Mouse (Mus musculus) liver, adult (tissue): ENCODE results near the gene Me3.

Experiments
- GATA4 ChIP-seq: IDR thresholded peaks from 2 replicates; pipeline ENCODE4 v1.6.1; 2014; ENCODE audit warnings: mild to moderate bottlenecking, low read length; ENCODE audit not compliant: insufficient replicate concordance

The Me3 gene

DNA sequence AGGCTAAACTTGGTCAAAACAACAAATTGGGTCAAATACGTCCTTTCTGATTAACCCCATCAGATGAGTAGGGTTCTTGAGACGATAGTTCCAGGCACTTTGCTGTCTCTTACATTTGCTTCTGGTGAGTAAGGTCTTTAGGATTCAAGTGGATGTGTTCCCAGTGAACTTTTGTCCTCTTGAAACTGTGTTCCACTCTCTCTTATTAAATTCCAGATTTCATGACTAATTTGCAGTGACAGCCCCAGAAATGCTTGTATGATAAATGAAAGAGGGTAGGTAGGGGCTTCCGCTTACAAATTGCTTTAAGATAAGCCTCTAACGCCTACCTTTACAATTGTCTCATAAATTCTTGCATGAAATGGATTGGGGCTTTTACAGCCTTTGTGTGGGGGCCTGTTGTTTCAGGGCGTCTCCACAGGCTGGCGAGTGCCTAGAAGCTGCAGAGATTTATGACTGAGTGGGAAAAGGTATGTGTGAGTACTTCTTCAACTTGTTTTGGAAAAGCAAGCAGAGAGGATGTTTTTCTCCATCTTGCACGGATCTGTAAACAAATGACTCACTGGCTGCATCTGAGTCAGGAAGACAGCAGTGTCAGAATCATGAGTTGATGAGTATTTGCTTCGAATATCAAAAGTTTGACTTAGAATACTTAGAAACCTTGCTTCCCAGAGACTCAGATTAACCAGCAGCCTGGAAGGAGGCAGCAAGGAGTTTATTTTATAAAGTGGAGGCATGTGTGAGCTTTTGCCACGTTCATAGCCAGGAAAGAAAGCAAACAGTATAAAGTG, 137.1 kb downstream of the Me3 start:
- TF ChIP-seq GATA4: no peak

DNA sequence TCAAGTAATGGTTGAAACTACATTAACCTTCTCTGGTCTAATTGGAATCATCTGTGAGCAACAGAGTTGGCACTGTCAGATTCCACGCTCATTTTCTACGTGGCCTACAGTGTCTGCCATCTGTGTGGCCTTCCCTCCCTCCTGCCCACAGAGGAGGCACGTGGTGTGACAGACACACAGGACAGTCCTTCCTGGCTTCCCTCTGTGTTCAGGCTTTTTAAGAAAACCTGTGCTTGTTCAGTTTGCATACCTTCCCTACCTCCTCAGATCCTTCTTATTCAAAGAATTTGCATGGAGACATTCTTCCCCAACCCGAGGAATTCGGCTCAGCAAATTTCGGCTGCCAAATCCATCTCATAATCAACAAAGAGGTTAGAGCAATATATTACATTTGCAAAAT, 137.8 kb downstream of the Me3 start:
- no peak for TF ChIP-seq GATA4

DNA sequence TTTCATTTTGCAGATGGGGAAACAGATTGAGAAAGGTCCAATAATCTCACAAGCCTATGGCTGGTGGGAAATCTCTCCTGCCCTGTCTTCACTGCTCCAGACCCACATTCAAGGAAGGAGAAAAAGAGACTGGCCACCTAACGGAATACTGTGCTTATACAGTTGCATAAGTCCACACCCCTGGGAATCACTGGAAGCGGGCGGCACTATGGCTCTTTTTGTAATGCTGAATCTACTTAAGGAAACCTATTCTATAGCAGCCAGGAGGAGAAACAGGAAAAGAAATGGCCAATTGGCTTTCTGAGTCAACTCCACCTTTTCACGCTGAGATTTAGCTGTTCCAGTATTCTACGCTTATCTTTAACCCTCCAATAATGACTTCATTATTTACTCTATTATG, 140.7 kb downstream of the Me3 start:
- no peak for TF ChIP-seq GATA4

DNA sequence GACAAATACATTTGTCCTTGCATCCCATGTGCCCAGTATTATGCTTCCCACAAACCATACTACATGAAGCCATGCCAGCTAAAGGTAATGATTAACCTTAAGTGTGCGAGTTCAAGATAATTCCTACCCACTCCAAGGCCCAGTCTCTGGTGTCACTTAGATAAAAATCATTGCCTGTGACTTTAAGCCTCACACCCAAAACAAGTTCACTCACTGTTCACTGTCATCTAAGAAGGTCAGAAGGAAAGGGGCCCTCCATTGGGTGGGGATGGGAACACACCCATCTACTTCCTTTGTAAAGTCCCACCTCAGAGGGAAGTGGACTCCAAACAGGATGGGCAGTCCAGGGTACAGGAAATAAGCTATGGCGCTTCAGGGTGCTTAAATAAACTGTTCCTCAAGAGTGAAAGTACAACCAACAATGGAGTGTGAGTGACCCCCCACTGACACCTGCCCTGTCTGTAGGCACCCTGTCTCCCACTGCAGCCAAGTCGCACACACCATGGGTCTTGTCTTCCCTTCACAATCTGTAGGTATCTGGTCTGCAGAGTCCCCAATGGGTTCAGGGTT, 141.2 kb downstream of the Me3 start:
- TF ChIP-seq GATA4: no peak

DNA sequence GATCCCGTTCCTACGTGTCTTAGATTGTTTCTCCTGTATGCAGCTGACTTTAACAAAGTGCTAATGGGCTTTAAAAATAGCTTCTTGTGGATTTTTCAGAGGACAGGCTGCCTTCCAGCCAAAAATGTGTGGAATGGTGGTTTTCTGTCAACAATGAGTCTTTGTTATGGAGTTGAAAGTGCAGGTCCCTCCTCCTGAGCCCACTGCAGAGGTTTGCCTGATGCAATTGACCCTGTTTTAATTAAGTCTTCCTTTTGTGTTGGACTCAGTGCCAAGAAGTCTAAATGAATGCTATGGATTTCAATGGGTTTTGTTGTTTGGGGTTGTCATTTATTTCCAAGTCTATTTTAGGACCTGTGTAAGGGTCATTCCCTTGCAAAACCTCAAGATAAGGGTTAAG, 141.7 kb downstream of the Me3 start:
- TF ChIP-seq GATA4: no peak

DNA sequence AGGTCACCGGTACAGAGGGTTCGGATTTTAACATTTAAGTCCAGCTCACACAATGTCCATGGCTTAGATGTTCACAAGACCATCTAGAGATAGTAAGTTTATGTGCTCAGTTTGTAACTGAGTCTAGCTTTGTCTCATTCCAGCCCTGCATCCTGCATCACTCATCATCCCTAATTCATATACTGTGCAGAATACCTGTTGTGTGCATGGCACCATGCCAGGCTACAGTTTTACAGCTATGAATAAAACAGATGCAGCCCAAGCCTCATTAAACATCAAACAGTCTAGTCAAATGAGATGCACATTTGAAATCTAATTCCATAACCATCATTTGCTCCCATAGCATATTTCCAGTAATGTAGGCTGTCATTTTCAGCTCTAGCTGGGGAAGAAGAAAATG, 143.7 kb downstream of the Me3 start:
- TF ChIP-seq GATA4: no peak

DNA sequence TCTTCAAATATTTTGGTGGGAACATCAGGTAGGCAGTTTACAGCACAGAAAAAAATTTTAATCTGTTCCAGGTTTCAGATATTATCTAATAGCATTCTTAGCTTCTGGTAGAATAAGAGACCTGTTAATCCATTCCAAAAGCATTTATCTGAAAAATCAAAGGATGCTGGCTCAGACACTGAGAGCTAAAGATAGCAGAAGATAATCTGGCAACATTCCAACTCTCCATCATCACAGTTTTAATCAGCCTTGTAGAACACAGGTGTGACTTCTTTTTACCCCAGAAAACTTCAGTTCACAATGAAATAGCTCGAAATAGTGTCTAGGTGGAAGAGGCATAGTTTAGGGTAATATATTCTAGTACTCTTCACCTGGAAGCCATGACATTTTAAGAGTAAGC, 149.2 kb downstream of the Me3 start:
- TF ChIP-seq GATA4: no peak

DNA sequence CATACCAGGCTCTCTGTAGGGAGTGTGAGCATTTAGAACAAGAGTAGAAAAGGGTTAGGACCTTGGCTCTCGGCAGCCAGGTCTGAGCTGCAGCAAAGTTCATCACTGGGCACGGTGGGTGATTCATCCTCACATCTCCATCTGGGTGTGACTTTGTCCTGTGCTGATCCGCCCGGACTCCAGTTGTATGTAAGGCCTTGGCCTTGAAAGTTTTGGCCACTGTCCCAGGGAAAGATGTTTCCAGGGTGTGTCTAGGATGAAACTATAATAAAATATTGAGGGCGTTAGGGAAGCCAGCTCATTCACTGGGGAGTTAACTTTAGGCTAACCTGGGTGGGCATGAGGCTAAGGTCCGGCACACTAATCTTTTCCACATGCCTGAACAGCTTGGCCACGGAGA, 155.5 kb downstream of the Me3 start:
- no peak for TF ChIP-seq GATA4

DNA sequence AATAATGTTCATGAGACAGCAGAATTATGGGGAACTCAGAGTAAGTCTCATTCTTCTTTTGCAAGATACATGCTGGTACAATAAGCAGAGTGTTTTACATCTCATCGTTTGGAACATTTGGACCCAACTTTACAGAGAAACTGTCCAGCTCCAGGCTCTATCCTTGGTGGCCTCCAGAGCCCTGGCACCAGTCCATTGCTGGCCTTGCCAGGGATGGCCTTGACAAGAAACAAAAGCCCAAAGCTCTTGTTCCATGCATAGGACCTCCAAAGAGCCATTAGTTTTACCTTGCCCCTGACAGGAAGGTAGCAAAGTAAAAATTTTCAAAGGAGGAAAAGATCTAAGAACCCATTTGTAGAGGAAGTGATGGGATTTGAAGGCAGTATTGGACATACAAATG, 160.4 kb downstream of the Me3 start:
- no peak for TF ChIP-seq GATA4

DNA sequence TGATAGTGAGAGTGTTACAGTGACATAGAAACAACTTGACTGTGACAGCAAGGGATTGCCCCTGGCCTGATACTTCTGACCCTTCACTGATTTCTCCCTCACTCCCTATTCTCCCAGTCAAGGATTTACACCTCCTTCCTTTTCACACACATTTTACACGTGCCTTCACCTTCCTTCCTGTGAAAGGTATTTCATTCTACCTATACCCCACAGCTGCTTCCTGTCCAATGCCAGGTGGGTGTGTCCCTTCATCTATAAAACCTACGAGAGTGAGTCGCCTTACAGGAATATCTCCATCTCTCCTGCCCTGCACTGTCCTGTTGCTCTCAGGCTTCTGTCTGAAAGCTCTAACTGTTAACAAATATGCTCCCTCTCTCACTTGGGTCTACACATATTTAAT, 163.2 kb downstream of the Me3 start:
- no peak for TF ChIP-seq GATA4

DNA sequence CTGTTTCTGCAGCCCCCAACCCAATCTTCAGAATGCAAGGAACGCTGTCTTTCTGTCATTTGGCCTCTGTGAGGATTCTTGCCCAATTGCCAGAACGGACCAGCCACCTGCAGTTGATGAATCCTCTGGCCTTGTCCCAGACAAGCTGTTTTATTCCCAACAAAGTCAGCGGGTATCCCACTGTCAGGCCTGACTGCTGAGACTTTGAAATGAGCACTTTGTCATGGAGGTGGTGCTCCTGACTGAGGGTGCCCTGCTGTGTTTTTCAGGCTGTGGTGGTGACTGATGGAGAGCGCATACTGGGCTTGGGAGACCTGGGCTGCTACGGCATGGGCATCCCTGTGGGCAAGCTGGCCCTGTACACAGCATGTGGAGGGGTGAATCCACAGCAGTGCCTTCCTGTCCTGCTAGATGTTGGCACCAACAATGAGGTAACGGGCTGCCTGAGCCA, 164.2 kb downstream of the Me3 start:
- no peak for TF ChIP-seq GATA4

DNA sequence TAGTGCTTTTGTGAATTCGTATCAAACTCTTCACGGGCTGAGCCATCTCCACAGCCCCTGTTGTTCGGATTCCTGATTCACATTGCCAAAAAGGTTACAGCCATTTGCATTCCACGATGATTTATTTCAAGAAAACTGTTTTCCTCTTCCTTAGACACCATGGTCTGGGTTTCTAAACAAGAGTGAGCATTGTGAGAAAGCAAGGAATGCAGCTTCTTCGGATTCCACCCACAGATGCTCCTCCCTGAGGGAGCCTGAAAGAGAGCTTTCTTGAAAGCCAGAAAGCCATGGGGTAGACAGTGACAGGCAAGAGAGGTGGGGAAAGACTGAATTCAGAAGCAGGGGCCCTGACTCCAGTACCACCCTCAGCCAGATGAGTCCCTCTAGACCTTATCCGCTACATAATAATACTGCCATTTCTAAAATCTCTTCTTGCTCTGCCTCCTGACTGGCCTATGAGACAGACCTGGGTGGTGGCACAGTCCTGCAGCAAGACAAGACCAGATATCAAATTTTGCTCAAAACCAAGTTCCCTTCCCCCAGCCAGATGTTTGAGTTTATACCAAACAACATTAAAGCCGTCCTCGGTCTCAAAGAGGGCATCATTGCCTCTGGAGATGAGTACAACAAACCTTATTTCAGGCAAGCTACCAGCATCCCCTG, 166.3 kb downstream of the Me3 start:
- TF ChIP-seq GATA4: no peak

DNA sequence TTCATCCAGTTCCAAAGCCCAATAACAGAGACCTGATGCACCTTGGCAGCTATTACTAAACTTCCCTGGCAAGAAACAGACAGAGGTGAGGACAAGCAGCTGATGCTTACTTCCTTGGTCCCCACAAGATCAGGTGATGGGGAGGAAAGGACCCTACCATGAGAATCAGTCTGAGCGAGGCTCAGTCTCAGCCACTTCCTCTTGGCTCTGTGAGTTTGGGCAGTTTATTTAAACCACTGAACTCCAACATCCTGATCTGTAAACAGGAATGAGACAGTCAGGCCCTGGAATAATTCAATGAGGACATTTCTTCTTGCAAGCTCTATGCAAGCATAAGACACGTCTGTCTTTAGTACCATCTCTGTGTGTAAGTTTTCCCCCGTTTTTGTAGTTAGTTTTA, 170.3 kb downstream of the Me3 start:
- no peak for TF ChIP-seq GATA4

DNA sequence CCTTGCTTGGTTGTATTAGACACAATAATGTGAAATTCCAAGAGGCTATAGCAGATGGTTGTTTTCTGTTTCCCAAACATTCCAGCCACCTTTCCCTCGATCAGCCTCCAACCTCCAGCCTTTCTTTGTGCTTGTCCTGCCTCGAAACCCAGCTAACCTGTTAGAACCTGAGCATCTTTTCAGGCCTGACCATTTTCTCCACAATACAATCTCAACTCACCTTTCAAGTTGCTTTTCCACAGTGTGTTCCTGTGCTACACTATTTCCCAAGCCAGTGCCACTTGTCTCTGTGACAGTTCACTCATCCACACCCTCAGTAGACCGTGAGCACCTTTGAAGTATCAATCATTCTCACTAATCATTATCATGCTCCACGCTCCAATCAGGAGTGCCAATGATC, 171.8 kb downstream of the Me3 start:
- TF ChIP-seq GATA4: no peak

DNA sequence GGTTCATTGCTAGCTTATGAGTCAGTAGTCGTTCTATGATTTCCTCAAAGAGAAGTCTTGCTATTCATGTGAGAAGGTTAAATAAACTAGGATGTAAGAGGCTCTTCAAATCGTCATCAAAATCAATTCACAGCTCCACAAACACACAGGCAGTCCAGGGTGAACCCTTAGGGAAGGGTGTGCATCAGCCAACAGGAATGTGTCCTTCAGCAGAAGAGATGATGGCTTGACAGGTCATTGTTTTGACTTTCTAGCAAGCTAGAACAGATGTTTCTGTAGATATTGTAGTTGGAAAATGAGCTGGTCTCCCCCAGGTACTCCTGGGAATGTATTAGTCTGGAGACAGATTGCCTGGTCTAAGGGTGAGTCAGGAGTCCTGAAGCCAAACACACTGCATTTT, 177.2 kb downstream of the Me3 start:
- TF ChIP-seq GATA4: no peak

DNA sequence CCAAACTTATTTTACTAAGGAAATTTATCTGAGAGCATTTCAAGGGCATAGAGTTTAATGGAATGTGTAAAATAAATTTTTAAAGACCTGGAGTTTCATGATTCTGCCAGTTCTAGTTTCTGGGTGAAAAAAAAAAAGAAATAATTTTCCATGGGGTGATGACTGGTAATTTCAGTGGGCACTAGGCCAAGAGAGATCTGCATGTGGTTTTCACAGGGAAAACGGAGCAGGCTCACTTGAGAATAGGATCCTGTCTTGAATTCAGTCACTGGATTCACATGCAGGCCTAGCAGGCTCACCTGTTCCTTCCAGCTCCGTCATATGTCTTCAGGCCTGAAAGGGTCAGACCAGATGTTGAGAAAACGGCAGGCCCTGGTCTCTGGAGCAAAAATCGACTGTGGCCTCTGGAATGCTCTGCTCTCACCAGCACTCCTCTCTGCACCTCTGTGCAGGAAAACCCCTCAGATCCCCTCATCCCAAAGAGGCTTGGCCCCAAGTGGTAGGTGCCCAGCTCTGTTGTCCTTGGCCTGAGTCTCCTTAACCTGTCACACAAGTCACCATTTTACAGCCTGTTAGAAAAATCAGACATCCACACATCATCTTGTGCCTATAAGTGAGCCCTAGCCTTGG, 196.4 kb downstream of the Me3 start:
- no peak for TF ChIP-seq GATA4
